Comparison of ENCODE assay signal across 8 mouse cellular contexts in genomic region chr19:15947237-15947636, GRCm38 (mm10). TPM values are rescaled to one million over a fixed set of nuclear protein-coding genes. Genes with fewer than 3 reads are reported as not detected.
DNase-seq lines count a peak whose midpoint lies in the region; ATAC-seq and TF ChIP-seq lines count a peak whose summit lies in the region.

Psat1 (minus strand) TSS chr19:15947337.

- no peaks in the 10 kb centered on the region for H3K36me3 ChIP-seq in liver, embryonic 11.5 days (ENCODE audit: control insufficient read depth, insufficient read depth, low read length)
- H3K36me3 ChIP-seq in hindbrain, embryonic 12.5 days, result no peaks in the 10 kb centered on the region
- no peaks in the 10 kb centered on the region for H3K36me3 ChIP-seq in liver, embryonic 14.5 days (replicated peaks; ENCODE audit: control insufficient read depth, insufficient read depth, low read depth)

- WGBS in liver, embryonic 11.5 days, result 66% methylated on average over 7 of the region's 7 CpGs
- 87% methylated on average over 7 of the region's 7 CpGs for WGBS in hindbrain, embryonic 12.5 days
- 57% methylated on average over 7 of the region's 7 CpGs for WGBS in liver, embryonic 14.5 days (ENCODE audit: insufficient replicate concordance)

- no peak within 1 kb of the TSS for H3K27ac ChIP-seq in liver, embryonic 11.5 days (ENCODE audit: low read depth, low read length)
- H3K27ac ChIP-seq in brown adipose tissue, adult 24 weeks (replicated peaks; ENCODE audit: low read depth, low read length), result no peak within 1 kb of the TSS
- no peak within 1 kb of the TSS for H3K27ac ChIP-seq in hindbrain, embryonic 12.5 days
- no peak within 1 kb of the TSS for H3K27ac ChIP-seq in liver, embryonic 14.5 days

- TF ChIP-seq CTCF in liver, embryonic 14.5 days (IDR thresholded peaks at IDR 0.05; ENCODE audit: low read depth), result no peak

- H3K27me3 ChIP-seq in liver, embryonic 11.5 days (replicated peaks; ENCODE audit: control insufficient read depth, insufficient read depth, low read length), result no peaks in the 10 kb centered on the region
- no peaks in the 10 kb centered on the region for H3K27me3 ChIP-seq in hindbrain, embryonic 12.5 days
- no peaks in the 10 kb centered on the region for H3K27me3 ChIP-seq in liver, embryonic 14.5 days (ENCODE audit: control insufficient read depth, insufficient read depth, low read length)

- H3K9me3 ChIP-seq in liver, embryonic 11.5 days (ENCODE audit: control insufficient read depth, low read length), result no peaks in the 10 kb centered on the region
- H3K9me3 ChIP-seq in hindbrain, embryonic 12.5 days (replicated peaks), result no peaks in the 10 kb centered on the region
- H3K9me3 ChIP-seq in liver, embryonic 14.5 days (ENCODE audit: control insufficient read depth, low read length), result no peaks in the 10 kb centered on the region

- no peak for TF ChIP-seq EP300 in liver, embryonic 14.5 days (IDR thresholded peaks at IDR 0.05; ENCODE audit: low read depth)

- no peaks in the 10 kb centered on the region for H3K4me1 ChIP-seq in liver, embryonic 11.5 days (replicated peaks; ENCODE audit: control insufficient read depth, insufficient read depth, low read length)
- no peaks in the 10 kb centered on the region for H3K4me1 ChIP-seq in brown adipose tissue, adult 24 weeks (ENCODE audit: control insufficient read depth, insufficient read depth, insufficient read length, low read length)
- 0 out of 2 replicates have a peak, but pooled peaks cover 4% of the 10 kb centered on the region for H3K4me1 ChIP-seq in hindbrain, embryonic 12.5 days
- no peaks in the 10 kb centered on the region; a peak in 1 of 4 replicates for H3K4me1 ChIP-seq in liver, embryonic 14.5 days (replicated peaks; ENCODE audit: control insufficient read depth in 2 of 2, insufficient read depth in 2 of 2, low read length in 1 of 2)

- H3K4me3 ChIP-seq in liver, embryonic 11.5 days (ENCODE audit: low read depth, low read length), result no peak within 1 kb of the TSS
- H3K4me3 ChIP-seq in brown adipose tissue, adult 24 weeks (ENCODE audit: insufficient read depth, low read depth, low read length), result no peak within 1 kb of the TSS
- no peak within 1 kb of the TSS for H3K4me3 ChIP-seq in hindbrain, embryonic 12.5 days
- no peak within 1 kb of the TSS for H3K4me3 ChIP-seq in liver, embryonic 14.5 days (ENCODE audit: insufficient read depth in 1 of 2, low read depth in 2 of 2, low read length in 2 of 2)

- ATAC-seq in liver, embryonic 11.5 days (replicated peaks; ENCODE audit: low FRiP score), result no peak
- no peak for ATAC-seq in hindbrain, embryonic 12.5 days (ENCODE audit: low FRiP score)
- ATAC-seq in liver, embryonic 14.5 days (ENCODE audit: insufficient read depth), result no peak

- no peak within 1 kb of the TSS for H3K4me2 ChIP-seq in liver, embryonic 11.5 days
- H3K4me2 ChIP-seq in hindbrain, embryonic 12.5 days (replicated peaks), result no peak within 1 kb of the TSS
- H3K4me2 ChIP-seq in liver, embryonic 14.5 days (ENCODE audit: low read depth), result no peak within 1 kb of the TSS

- DNase-seq in liver, embryonic 11.5 days (ENCODE audit: low spot score), result no peak
- no peak for DNase-seq in liver
- DNase-seq in liver, embryonic 14.5 days (ENCODE audit: low read depth in 3 of 3, low spot score in 3 of 3), result no peak
- DNase-seq in cerebellum, adult 11 months, result no peak
- DNase-seq in kidney, adult 11 months, result no peak
- DNase-seq in B cell, adult 2 months, result no peak

- no peak within 1 kb of the TSS for H3K9ac ChIP-seq in liver, embryonic 11.5 days (ENCODE audit: low read depth, low read length)
- no peak within 1 kb of the TSS for H3K9ac ChIP-seq in hindbrain, embryonic 12.5 days
- H3K9ac ChIP-seq in liver, embryonic 14.5 days (replicated peaks), result no peak within 1 kb of the TSS

RNA-seq across cellular contexts. Expression of gene Psat1, which starts in this region (rescaled TPM):
- polyA plus RNA-seq in liver, embryonic 11.5 days (2014; fragmentation: Nextera tagmentation; extraction: Ambion mirVana), result 264 and 315 TPM in 2 replicates
- polyA plus RNA-seq in brown adipose tissue, adult 24 weeks (2012; ENCODE audit: insufficient read depth, insufficient read length, missing spikeins), result 10.1 and 11.5 TPM in 2 replicates
- polyA plus RNA-seq in hindbrain, embryonic 12.5 days (2016; fragmentation: Nextera tagmentation; extraction: Ambion mirVana), result 96.0 and 98.2 TPM in 2 replicates
- polyA plus RNA-seq in liver, embryonic 14.5 days (2012; rRNA removed), result 65.5 and 82.3 TPM in 2 replicates
- 131 and 148 TPM in 2 replicates for polyA plus RNA-seq in liver, embryonic 14.5 days (2014; fragmentation: Nextera tagmentation; extraction: Ambion mirVana)
